Mouse (Mus musculus): ENCODE data around the gene Olfr17.
A peak's percentile ranks its signal among the peaks of the same experiment; 100 is the strongest.
"Not testable (repeated sequence)": the region's sequence is repeated elsewhere in the genome, so short reads cannot be mapped to it uniquely, and the experiment has no call there.

Olfr17 gene

DNA sequence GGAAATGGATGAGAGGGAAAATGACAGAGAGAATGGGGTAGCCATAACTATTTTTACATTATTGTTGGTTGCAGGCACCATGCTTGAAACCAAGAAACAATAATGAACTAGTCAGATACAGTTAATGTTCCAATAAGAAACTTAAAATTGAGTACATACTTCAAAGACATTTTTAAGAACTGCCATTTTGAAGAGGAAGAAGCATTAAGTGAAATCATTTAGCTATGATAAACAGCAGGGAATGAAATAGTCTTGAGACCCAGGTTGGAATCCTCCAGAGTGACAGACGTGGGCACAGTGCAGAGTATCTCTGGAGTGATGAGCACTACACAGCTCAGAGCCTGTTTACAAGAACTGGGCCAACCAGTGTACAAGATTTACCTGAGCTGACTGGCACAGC is at the start of gene Olfr17:
Gene Olfr17 (plus strand): TSS at position 301 of the 400 bp plus-strand sequence.
- DNase-seq (ENCODE audit: low read depth, low spot score) = no peak

DNA sequence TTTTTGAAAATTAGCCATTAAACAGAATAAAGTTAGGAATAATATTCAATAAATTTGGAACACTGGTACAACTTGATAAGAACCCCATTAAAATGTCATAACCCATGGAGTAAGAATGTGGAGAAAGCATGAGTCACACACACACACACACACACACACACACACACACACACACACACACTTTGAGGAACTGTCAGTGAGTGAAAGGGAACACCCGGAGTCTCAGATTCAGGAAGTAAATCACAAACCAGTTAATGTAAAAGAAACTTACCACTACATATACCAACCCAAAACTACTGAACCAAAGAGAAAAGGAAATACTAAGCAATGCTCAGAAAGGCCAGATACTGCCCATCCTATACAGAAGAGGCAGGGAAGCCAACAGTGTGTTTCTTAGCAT is 48.6 kb upstream of the Olfr17 start:
- DNase-seq (ENCODE audit: low read depth, low spot score) = no peak

DNA sequence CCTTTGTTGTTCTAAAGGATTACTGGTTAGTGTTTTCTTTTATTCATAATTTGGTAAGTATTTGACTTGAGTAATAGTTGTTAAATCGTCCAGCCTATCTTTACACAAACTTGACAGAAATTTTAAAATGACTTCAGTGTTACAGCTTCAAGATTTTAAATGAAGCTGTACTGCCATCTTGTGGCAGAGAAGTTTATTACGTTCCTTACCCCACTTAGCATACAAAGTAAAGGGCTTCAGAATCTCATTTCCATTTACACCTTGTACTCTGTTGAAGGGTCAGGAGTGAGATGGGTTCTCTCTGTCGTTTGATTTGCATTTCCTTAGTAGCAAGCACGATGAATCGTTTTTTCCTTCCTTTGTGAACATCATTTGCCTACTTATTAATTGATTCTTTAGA is 47.2 kb upstream of the Olfr17 start:
- DNase-seq (ENCODE audit: low read depth, low spot score) = peak; percentile 62

DNA sequence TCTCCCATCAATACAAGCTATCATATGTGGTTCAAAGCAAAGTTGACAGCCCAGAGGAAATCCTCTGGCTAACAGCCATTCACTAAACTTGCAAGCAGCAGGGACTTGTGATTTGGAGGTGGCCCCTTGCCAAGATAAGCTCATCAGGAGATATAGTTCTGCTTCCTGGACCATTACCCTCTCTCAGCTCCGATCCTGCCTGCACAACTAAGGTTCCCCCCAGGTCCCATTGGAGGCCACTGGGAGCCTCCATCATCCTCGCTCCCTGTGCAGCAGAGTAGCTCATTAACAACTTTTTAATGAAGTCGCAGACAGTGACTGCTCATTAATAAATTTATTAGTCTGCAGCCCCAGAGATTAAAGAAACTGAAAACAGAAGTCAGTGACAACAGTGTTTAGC is 45.4 kb upstream of the Olfr17 start:
- DNase-seq (ENCODE audit: low read depth, low spot score) = no peak

DNA sequence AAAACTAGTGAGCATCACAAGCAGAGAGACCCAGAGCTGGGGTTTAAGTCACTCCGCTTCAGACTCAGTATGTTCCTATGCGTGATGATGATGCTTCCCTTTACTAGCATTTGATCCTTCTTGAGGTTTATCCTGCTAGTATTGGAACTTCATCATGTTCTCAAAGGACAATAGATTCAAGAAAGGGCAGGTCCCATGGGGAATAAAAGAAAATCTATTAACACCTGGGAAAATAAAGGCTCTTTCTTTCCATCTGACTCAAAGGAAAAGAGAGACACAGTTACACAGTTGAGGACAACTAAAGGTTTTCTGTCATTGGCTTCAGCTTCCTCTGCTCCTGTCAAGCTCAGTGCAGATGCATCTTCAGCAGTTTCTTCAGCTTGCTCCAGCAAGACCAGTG is 22.3 kb upstream of the Olfr17 start, which contains the start of gene Olfr714:
Gene Olfr714 (plus strand): TSS at position 301 of the 400 bp plus-strand sequence.
- no peak for DNase-seq (ENCODE audit: low read depth, low spot score)

DNA sequence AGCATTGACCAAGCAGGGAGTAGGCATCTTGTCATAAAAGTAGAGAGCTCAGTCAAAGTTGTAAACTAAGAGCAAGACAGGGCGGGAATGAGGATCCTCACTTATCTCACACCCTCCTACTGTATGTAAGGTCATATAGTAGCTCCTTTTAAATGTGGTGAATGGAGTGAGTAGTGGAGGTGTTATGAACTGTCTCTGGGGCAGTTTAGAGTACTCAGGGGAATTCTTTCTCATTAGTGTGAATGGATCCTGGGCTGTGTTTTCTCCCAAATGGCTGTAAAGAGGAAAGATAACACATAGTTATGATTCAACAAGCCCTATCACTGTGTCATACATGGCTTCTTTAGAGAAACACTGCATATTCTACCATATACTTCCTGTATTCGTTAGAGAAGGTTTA is 17.2 kb downstream of the Olfr17 start, which contains the start of gene Olfr715b:
Gene Olfr715b (minus strand): TSS at position 101 of the 400 bp plus-strand sequence.
- not testable (repeated sequence) for DNase-seq (ENCODE audit: low read depth, low spot score)

DNA sequence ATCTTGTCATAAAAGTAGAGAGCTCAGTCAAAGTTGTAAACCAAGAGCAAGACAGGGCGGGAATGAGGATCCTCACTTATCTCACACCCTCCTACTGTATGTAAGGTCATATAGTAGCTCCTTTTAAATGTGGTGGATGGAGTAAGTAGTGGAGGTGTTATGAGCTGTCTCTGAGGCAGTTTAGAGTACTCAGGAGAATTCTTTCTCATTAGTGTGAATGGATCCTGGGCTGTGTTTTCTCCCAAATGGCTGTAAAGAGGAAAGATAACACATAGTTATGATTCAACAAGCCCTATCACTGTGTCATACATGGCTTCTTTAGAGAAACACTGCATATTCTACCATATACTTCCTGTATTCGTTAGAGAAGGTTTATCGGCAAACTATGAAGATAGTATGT is 38.0 kb downstream of the Olfr17 start, which contains the start of gene Olfr715:
Gene Olfr715 (minus strand): TSS at position 101 of the 400 bp plus-strand sequence.
- DNase-seq (ENCODE audit: low read depth, low spot score) = not testable (repeated sequence)

DNA sequence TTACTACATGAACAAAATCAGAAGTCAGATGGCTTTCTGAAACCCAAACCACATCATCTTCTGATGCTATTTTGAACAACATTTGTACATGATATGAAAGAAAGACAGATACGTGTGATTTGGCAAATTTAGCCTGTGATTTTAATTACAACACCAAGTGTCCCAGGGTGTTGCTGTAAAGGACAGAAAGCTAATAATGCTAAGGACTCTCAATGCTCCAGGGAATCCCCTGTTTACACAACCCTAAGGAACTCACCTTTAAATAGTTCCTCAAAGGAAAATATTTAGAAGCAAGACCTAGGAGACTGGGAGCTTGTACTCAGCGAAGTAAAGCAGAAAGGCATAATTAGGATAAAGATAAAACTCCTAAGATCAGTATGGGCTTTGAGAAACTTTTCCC is 45.0 kb downstream of the Olfr17 start, which contains the start of gene Olfr716:
Gene Olfr716 (plus strand): TSS at position 301 of the 400 bp plus-strand sequence.
- DNase-seq (ENCODE audit: low read depth, low spot score) = not testable (repeated sequence)

Measured in forelimb bud, embryonic 11.5 days (tissue).